ENCODE assay signal across 17 mouse cellular contexts in the genomic region with DNA sequence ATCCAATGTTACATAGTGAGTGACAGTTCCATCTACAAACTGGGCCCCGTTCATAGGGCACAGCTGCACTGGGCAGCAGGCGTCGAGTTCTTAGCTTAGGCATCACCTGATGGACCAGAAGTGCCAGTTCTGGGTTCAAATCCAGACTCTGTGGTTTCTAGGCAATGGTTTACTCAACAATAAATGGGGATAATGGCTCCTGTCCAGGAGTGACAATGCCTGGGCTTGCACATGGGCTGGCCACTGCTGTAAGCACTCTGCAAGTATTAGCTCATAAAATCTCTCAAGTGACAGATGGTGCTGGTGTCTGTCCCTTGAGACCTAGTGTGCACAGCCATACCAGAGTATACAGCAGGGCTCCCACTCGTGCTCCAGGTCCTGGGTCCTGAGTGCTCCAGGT.
A peak's percentile ranks its signal among the peaks of the same experiment; 100 is the strongest.
DNase-seq lines count a peak whose midpoint lies in the region; ATAC-seq and TF ChIP-seq lines count a peak whose summit lies in the region.
"Had no signal": no experiment of that assay in that cellular context is flagged by ENCODE, and none has a peak within 500 bp of the region (broad histone marks: within the 10 kb centered on the region; RNA-seq: fewer than 3 reads in every experiment).

No protein-coding gene starts in this region.

- no peaks in the 10 kb centered on the region for H3K9me3 ChIP-seq in forebrain, embryonic 16.5 days (ENCODE audit: control insufficient read depth, low read length)
- H3K9me3 ChIP-seq in forebrain, postnatal 0 days (ENCODE audit: low read length), result no peaks in the 10 kb centered on the region
- H3K9me3 ChIP-seq in kidney, postnatal 0 days (replicated peaks; ENCODE audit: low read length), result no peaks in the 10 kb centered on the region
- H3K9me3 ChIP-seq in limb, embryonic 12.5 days, result no peaks in the 10 kb centered on the region
- H3K9me3 ChIP-seq: embryonic facial prominence, embryonic 12.5 days; hindbrain, embryonic 15.5 days; limb, embryonic 15.5 days had no signal

- ATAC-seq in forebrain, embryonic 16.5 days, result 0 out of 2 replicates have a peak, but pooled peaks have one; percentile 17
- no peak for ATAC-seq in forebrain, postnatal 0 days
- ATAC-seq in kidney, postnatal 0 days (replicated peaks; ENCODE audit: low FRiP score, low read depth), result no peak
- no peak for ATAC-seq in limb, embryonic 12.5 days (ENCODE audit: insufficient number of reproducible peaks, insufficient read depth, low FRiP score, low TSS enrichment, low read depth)

- no peak overlapping the region for H3K27ac ChIP-seq in forebrain, embryonic 16.5 days (ENCODE audit: low read length)
- no peak overlapping the region for H3K27ac ChIP-seq in forebrain, postnatal 0 days (ENCODE audit: low read depth, low read length)
- H3K27ac ChIP-seq in kidney, postnatal 0 days, result peak overlapping the region; percentile 70; the same call in 1 of the 2 replicates
- 0 out of 2 replicates have a peak overlapping the region, but pooled peaks have one; percentile 7 for H3K27ac ChIP-seq in limb, embryonic 12.5 days
- H3K27ac ChIP-seq: embryonic facial prominence, embryonic 12.5 days; hindbrain, embryonic 15.5 days had no signal

- no peaks in the 10 kb centered on the region for H3K36me3 ChIP-seq in forebrain, embryonic 16.5 days (ENCODE audit: control insufficient read depth, insufficient read depth)
- no peaks in the 10 kb centered on the region for H3K36me3 ChIP-seq in forebrain, postnatal 0 days (ENCODE audit: insufficient read depth)
- H3K36me3 ChIP-seq in kidney, postnatal 0 days (ENCODE audit: insufficient read depth, low read length), result no peaks in the 10 kb centered on the region
- H3K36me3 ChIP-seq in limb, embryonic 12.5 days, result peaks cover 4% of the 10 kb centered on the region; the same call in 1 of the 2 replicates
- H3K36me3 ChIP-seq: embryonic facial prominence, embryonic 12.5 days; heart, embryonic 12.5 days; hindbrain, embryonic 15.5 days; limb, embryonic 15.5 days had no signal

- no peak overlapping the region for H3K4me3 ChIP-seq in forebrain, embryonic 16.5 days (replicated peaks; ENCODE audit: low read length)
- no peak overlapping the region for H3K4me3 ChIP-seq in forebrain, postnatal 0 days (ENCODE audit: low read depth, low read length)
- no peak overlapping the region for H3K4me3 ChIP-seq in kidney, postnatal 0 days (replicated peaks; ENCODE audit: low read depth, low read length)
- H3K4me3 ChIP-seq in limb, embryonic 12.5 days (replicated peaks), result no peak overlapping the region
- H3K4me3 ChIP-seq: embryonic facial prominence, embryonic 12.5 days; heart, embryonic 12.5 days; hindbrain, embryonic 15.5 days; limb, embryonic 15.5 days had no signal

- peaks cover 13% of the 10 kb centered on the region; the same call in 1 of the 2 replicates for H3K4me1 ChIP-seq in forebrain, embryonic 16.5 days (replicated peaks; ENCODE audit: control insufficient read depth, insufficient read depth, low read length)
- H3K4me1 ChIP-seq in forebrain, postnatal 0 days (ENCODE audit: insufficient read depth), result no peaks in the 10 kb centered on the region
- H3K4me1 ChIP-seq in kidney, postnatal 0 days (replicated peaks; ENCODE audit: insufficient read depth, low read length), result peaks cover 27% of the 10 kb centered on the region
- peaks cover 44% of the 10 kb centered on the region for H3K4me1 ChIP-seq in limb, embryonic 12.5 days (replicated peaks)

- no peaks in the 10 kb centered on the region for H3K27me3 ChIP-seq in forebrain, embryonic 16.5 days (replicated peaks; ENCODE audit: control insufficient read depth, insufficient read depth, low read length)
- H3K27me3 ChIP-seq in forebrain, postnatal 0 days (ENCODE audit: insufficient read depth, low read length), result no peaks in the 10 kb centered on the region
- H3K27me3 ChIP-seq in kidney, postnatal 0 days (ENCODE audit: insufficient read depth, low read length), result no peaks in the 10 kb centered on the region
- no peaks in the 10 kb centered on the region for H3K27me3 ChIP-seq in limb, embryonic 12.5 days
- H3K27me3 ChIP-seq: embryonic facial prominence, embryonic 12.5 days; heart, embryonic 12.5 days; hindbrain, embryonic 15.5 days; limb, embryonic 15.5 days had no signal

- no peak for DNase-seq in forebrain, postnatal 0 days
- DNase-seq in kidney, postnatal 0 days (ENCODE audit: low spot score), result no peak
- DNase-seq in kidney, postnatal 10 days, result no peak
- DNase-seq in brain, adult 2 months (ENCODE audit: low read depth, low spot score), result peak; percentile 51
- DNase-seq in spleen, postnatal 4 days (ENCODE audit: low spot score in 2 of 2), result no peak
- no peak for DNase-seq in adrenal gland, adult 18-20 months (ENCODE audit: low spot score in 2 of 2)
- DNase-seq: adrenal gland, adult 8-10 months; cerebellum, postnatal 25 days; gastrocnemius, postnatal 10 days; kidney, postnatal 4 days; lung, adult 2 months had no signal

- no peak overlapping the region for H3K4me2 ChIP-seq in forebrain, embryonic 16.5 days (ENCODE audit: low read length)
- H3K4me2 ChIP-seq in forebrain, postnatal 0 days (ENCODE audit: low read depth), result no peak overlapping the region
- H3K4me2 ChIP-seq in kidney, postnatal 0 days (ENCODE audit: low read length), result no peak overlapping the region
- no peak overlapping the region for H3K4me2 ChIP-seq in limb, embryonic 12.5 days
- H3K4me2 ChIP-seq: embryonic facial prominence, embryonic 12.5 days; heart, embryonic 12.5 days; hindbrain, embryonic 15.5 days; limb, embryonic 15.5 days had no signal

- no peak overlapping the region for H3K9ac ChIP-seq in forebrain, embryonic 16.5 days (replicated peaks; ENCODE audit: low read depth, low read length)
- H3K9ac ChIP-seq in forebrain, postnatal 0 days, result no peak overlapping the region
- no peak overlapping the region for H3K9ac ChIP-seq in kidney, postnatal 0 days (ENCODE audit: low read depth, low read length)
- H3K9ac ChIP-seq in limb, embryonic 12.5 days (replicated peaks), result no peak overlapping the region
- H3K9ac ChIP-seq: embryonic facial prominence, embryonic 12.5 days; hindbrain, embryonic 15.5 days; limb, embryonic 15.5 days had no signal

- WGBS in forebrain, embryonic 16.5 days, result 86% methylated on average over 4 of the region's 4 CpGs
- 83% methylated on average over 4 of the region's 4 CpGs for WGBS in forebrain, postnatal 0 days
- 86% methylated on average over 4 of the region's 4 CpGs for WGBS in kidney, postnatal 0 days
- 81% methylated on average over 4 of the region's 4 CpGs for WGBS in limb, embryonic 12.5 days

- TF ChIP-seq CTCF in forebrain, postnatal 0 days (IDR thresholded peaks at IDR 0.05; ENCODE audit: low read depth), result no peak
- TF ChIP-seq CTCF in kidney, postnatal 0 days (IDR thresholded peaks at IDR 0.05; ENCODE audit: low read depth), result no peak

Comparison
In these comparisons a context has a peak if more than half of its experiments do, and no peak if none do; other contexts are left out.
1. H3K27ac ChIP-seq: peak in kidney, postnatal 0 days (single experiment) and limb, embryonic 12.5 days (single experiment); none in forebrain, embryonic 16.5 days (single experiment) and forebrain, postnatal 0 days (single experiment).